Mouse (Mus musculus) cerebellum, adult 2 months (tissue): ENCODE measurements around the gene Tcp1. TPM values are rescaled to one million over a fixed set of nuclear protein-coding genes. Genes with fewer than 3 reads are reported as not detected.
"Not testable (repeated sequence)": the region's sequence is repeated elsewhere in the genome, so short reads cannot be mapped to it uniquely, and the experiment has no call there.

Experiments
- DNase-seq, 2 experiments: peaks; one replicate each; pipeline ENCODE4 v3.0.0; 2021
- H3K27ac ChIP-seq: fragments of 200-500 bp; 2 replicates; pipeline ENCODE4 v1.5.1; 2012; ENCODE audit warnings: low read length, control low read depth, inconsistent platforms; ENCODE audit not compliant: insufficient read depth
- H3K27me3 ChIP-seq: fragments of 200-500 bp; 2 replicates; pipeline ENCODE4 v1.6.1; 2012; ENCODE audit warnings: inconsistent platforms, mild to moderate bottlenecking, low read length, moderate library complexity; ENCODE audit not compliant: control insufficient read depth, insufficient read depth
- H3K4me1 ChIP-seq: fragments of 200-500 bp; 2 replicates; pipeline ENCODE4 v1.6.1; 2011; ENCODE audit warnings: low read length; ENCODE audit not compliant: control insufficient read depth, insufficient read depth
- H3K4me3 ChIP-seq: fragments of 200-500 bp; replicated peaks from 2 replicates; pipeline ENCODE3; 2011; ENCODE audit warnings: mild to moderate bottlenecking, low read depth, low read length, control low read depth; ENCODE audit not compliant: insufficient read depth
- CTCF ChIP-seq: fragments of 200-500 bp; IDR thresholded peaks from 2 replicates; pipeline ENCODE4 v1.5.1; 2011; ENCODE audit warnings: low read depth, mild to moderate bottlenecking, control low read depth, low read length, moderate library complexity, borderline replicate concordance; ENCODE audit not compliant: insufficient read depth
- POLR2A ChIP-seq: fragments of 200-500 bp; IDR thresholded peaks from 2 replicates; pipeline ENCODE4 v1.6.1; 2011; ENCODE audit warnings: low read length, control low read depth, borderline replicate concordance; ENCODE audit not compliant: insufficient read depth
- WGBS: fragments of 180-500 bp; shearing (Covaris S2); methylation state at CpG from one replicate; pipeline ENCODE4 v1.1.7; 2018; 5-methylcytosine and 5-hydroxymethylcytosine counted together
- polyA plus RNA-seq: library from polyadenylated mRNA; depleted of rRNA; stranded (reverse); fragments of >200 nt; gene quantifications from 2 replicates; pipeline ENCODE4 v1.2.3, GENCODE M21; 2012

The Tcp1 gene
- polyA plus RNA-seq, 1 experiment = 145 TPM

DNA sequence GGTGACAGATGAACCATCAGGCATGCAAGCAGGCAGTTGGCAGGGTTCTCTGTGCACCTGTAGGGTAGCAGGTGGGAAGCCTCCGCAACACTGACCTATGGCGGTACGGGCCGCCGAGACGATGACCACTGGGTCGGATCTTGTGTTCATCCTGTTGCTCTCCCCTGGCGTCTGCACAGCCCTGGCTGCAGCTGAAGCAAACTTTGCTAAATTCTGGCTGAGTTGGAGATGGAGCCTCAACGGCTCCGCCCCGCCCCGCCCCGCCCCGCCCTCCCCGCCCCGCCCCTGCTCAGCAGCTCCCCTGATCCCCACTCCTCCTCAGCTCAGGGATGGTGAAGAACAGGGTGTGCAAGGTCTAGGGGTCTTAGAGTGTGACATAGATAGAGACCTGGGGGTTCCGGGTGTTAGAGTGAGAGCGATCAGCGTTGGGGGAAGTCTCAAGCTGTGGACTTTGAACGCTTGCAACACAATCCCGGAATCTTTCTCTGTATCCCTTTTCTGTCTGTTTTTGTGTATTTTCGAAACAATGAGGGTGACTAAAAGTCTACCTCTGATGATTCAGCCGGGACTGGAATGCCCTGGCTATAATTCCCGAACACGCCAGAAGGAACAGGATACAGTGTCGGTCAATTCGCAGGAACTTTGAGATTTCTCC, 24.8 kb downstream of the Tcp1 start, which contains the start of gene Acat3:
Gene Acat3, minus strand, starts transcription at position 450 of the 655 bp plus-strand sequence.
- peak; percentile 59 to 68 for DNase-seq
- Histone ChIP-seq H3K4me3 (peak within 1 kb of the TSS; percentile 61), H3K4me1 (peaks cover 3% of the 10 kb centered on the region), H3K27ac (no peak within 1 kb of the TSS), H3K27me3 (no peaks in the 10 kb centered on the region)
- 5% methylated on average over 27 of the region's 27 CpGs for WGBS
- TF ChIP-seq CTCF (no peak), POLR2A (no peak)

DNA sequence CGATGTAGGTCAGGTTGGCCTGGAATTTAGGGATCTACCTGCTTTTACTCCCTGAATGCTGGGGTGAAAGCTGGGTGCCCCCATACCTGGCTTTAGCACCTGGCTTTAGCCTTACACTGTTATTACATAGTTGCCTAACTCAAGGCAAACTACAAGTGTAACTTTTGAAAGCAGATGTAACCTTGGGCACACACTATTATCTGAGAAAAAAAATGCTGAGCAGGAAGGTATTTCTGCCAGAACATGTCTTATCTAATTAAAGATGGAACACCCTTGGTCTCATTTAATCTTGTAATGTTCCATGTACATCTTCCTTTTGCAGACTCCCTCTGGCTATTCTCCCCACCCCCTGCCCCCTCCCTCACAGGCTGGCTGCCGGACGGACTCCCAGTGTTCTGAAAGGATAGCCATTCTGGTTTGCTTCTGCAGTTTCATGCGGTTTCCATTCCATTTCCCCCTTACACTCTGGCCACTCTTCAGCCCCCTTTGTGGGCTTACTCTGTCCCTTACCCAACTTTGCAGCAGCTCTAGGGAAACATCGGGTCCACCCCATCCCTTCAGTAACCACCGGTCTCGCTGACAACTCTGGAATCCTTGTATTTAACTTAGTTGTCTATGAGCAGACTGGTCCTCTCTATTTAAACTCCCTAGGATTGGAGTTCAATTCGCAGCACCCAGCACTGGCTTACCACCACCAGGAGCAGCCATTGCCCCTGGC, 26.2 kb downstream of the Tcp1 start:
- DNase-seq = no peak
- TF ChIP-seq POLR2A (no peak), CTCF (no peak)
- Histone ChIP-seq H3K4me1 (peaks cover 3% of the 10 kb centered on the region), H3K27me3 (no peaks in the 10 kb centered on the region), H3K4me3 (no peak overlapping the region), H3K27ac (no peak overlapping the region)
- WGBS = 81% methylated on average over 8 of the region's 8 CpGs

DNA sequence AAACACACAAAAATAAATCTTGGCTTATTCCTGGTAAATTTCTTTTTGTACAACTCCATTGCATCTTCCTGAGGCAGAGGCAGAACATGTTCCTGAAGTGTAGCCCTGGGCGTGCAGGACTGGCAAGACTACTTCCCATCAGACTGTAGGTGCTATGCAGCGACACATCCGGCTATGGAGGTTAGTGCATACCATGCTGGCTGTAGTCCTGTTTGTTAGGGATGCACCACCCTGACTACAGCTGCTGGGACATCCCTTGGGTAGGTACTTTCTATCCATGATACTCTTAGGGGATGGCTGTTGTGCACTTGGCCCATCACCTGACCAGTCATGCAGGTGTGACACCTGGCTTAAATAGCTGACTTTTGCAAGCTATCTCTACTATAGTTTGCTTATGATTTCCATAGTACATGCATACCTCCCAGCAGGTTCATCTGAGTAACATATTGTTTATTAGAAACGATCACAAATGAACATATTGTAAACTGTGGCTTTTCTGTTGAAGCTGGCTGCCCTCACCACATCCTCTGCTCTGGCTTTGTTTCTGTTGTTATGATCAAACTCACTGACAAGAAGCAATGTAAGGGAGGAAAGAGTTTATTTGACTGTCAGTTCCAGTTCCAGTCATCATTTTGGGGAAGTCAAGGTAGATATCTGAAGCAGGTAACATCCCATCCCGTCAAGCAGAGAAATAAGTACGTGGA, 27.1 kb downstream of the Tcp1 start:
- TF ChIP-seq POLR2A (no peak), CTCF (no peak)
- no peaks in the 10 kb centered on the region for H3K27me3 ChIP-seq
- DNase-seq = no peak
- H3K4me1 ChIP-seq = peaks cover 3% of the 10 kb centered on the region
- WGBS = 93% methylated on average over 6 of the region's 6 CpGs
- H3K4me3 ChIP-seq = no peak overlapping the region
- H3K27ac ChIP-seq = no peak overlapping the region

DNA sequence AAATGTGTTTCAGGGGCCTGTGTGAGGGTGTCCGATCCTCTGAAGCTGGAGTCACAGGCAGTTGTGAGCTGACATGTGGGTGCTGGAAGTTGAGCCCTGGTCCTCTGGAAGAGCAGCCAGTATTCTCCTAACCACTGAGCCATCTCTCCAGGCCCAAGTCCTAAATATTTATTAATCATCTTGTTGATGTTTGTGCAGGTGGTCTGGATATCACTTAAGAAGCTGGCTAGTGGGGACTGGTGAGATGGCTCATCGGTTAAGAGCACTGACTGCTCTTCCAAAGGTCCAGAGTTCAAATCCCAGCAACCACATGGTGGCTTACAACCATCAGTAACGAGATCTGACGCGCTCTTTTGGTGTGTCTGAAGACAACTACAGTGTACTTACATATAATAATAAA, 34.2 kb downstream of the Tcp1 start:
- Histone ChIP-seq H3K4me1 (no peaks in the 10 kb centered on the region), H3K4me3 (no peak overlapping the region), H3K27ac (no peak overlapping the region), H3K27me3 (no peaks in the 10 kb centered on the region)
- WGBS = 97% methylated on average over 5 of the region's 5 CpGs
- DNase-seq = no peak
- no peak for TF ChIP-seq CTCF
- no peak for TF ChIP-seq POLR2A

DNA sequence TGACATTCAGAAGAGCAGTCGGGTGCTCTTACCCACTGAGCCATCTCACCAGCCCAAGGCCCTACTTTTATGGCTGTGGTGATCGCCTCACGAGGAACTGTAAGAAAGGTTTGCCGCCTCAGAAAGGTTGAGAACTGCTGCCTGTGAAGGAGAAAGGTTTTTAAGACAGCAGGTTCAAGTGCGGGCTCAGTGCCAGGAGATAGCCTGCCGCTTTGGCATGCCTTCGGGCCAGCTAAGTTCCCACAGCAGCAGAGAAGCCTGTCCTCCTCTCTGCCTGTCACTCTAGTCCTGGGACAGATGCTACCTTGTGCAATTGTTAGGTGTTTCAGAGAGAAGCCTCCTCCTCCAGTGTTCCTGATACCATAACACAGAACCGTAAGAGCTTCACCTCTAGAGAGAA, 41.2 kb downstream of the Tcp1 start:
- no peak overlapping the region for H3K4me3 ChIP-seq
- no peaks in the 10 kb centered on the region for H3K27me3 ChIP-seq

DNA sequence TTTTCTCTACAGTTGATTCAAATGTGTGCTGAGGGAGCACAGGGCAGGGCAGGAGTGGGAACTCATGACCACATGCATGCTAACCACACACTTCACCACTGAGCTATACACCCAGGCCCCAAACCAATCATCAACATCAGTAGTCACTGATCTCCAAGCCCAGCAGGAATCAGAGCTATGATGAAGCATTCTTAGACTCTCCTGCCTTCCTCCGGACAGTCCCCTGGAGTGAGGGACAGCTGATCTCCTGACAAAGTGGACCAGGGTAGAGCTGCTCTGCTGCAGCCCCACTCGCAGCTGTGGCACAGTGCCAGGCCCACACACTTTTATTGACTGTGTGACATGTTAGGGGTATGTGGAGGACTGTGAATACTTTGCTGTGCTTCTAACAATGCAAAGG, 43.9 kb downstream of the Tcp1 start:
- WGBS = 4% methylated on average over 2 of the region's 2 CpGs
- H3K27me3 ChIP-seq, H3K27ac ChIP-seq, H3K4me3 ChIP-seq, H3K4me1 ChIP-seq: not testable (repeated sequence)
- peak in 1 of 2 experiments; percentile 19 for DNase-seq

More for the DNA sequence above, 41.2 kb downstream of the Tcp1 start:
- H3K4me1 ChIP-seq = peaks cover 5% of the 10 kb centered on the region
- H3K27ac ChIP-seq = no peak overlapping the region
- TF ChIP-seq POLR2A = no peak
- TF ChIP-seq CTCF = no peak
- 62% methylated on average over 8 of the region's 8 CpGs for WGBS
- DNase-seq = peak in 1 of 2 experiments; percentile 16

DNA sequence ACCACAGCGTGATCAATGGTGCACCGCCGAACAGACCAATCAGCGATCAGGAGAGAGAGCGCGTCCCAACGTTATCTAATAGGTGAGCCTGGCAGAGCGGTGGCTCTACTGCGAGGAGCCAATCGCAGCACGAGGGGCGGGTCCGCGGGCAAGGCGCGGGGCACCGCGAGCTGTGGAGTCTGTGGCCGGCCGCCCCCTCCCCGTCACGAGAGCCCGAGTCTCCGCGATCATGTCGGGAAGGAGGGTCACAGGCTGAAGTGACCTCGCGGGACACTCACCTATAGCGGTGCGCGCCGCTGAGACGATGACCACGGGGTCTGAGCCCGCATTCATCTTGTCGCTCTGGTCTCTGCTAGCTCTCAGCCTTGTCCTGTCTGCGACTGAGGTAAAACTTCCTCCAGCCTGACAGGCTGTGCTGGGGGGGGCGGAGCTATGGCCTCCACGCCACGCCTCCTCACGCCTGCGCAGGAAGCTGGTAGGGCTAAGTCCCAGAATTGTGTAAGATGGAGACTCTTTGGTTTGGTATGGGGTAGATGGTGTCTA, 44.9 kb downstream of the Tcp1 start, which contains the start of gene Acat2:
Gene Acat2, minus strand, starts transcription at position 417 of the 543 bp plus-strand sequence.
- WGBS = under 1% methylated on average over 42 of the region's 42 CpGs
- peak within 1 kb of the TSS; percentile 95 for H3K4me3 ChIP-seq
- TF ChIP-seq POLR2A (peak; percentile 97), CTCF (no peak)
- peak; percentile 95 to 97 for DNase-seq
- H3K27ac ChIP-seq = peak within 1 kb of the TSS; percentile 86
- no peaks in the 10 kb centered on the region for H3K27me3 ChIP-seq
- peaks cover 5% of the 10 kb centered on the region for H3K4me1 ChIP-seq

DNA sequence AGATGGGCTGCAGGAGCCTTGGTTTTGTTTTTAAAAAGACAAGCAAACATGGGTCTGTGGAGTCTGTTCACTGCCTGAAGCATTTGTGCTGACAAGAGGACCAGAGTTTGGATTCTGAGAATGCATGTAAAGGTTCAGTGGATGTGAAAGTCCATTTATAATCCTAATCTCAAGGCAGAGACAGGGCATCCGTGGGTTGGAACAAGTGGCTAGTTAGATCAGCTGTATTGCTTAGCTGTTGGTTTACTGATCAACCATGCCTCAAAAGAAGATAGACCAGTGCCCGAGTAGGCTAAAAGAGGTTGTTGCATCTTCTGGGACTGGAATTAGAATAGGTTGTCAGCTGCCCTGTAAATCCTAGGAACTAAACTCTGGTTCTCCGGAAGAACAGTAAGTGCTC, 48.0 kb downstream of the Tcp1 start:
- no peak overlapping the region for H3K4me3 ChIP-seq
- TF ChIP-seq POLR2A (no peak), CTCF (no peak)
- H3K27ac ChIP-seq = no peak overlapping the region
- WGBS = 88% methylated on average over 3 of the region's 3 CpGs
- peaks cover 5% of the 10 kb centered on the region; the same call in 1 of the 2 replicates for H3K4me1 ChIP-seq
- no peaks in the 10 kb centered on the region for H3K27me3 ChIP-seq
- no peak for DNase-seq
